Mouse (Mus musculus) NIH3T3 (cell line): Measurements from ENCODE around the gene Gpr39.
"Not testable (repeated sequence)": the region's sequence is repeated elsewhere in the genome, so short reads cannot be mapped to it uniquely, and the experiment has no call there.

ENCODE experiments used
- DNase-seq: peaks from one replicate; pipeline ENCODE4 v3.0.0-alpha.2; 2012; ENCODE audit warnings: low read depth

Gene Gpr39

GRCm38 (mm10) chr1:125676790-125677273 is at the start of gene Gpr39:
Gene Gpr39 (plus strand): TSS chr1:125676995.
- DNase-seq, result peak; percentile 8

- DNase-seq, result no peak
These were observed 37.1 kb upstream of the Gpr39 start for GRCm38 (mm10) chr1:125639501-125640253.

GRCm38 (mm10) chr1:125643643-125644042 is 33.2 kb upstream of the Gpr39 start:
- DNase-seq, result no peak

GRCm38 (mm10) chr1:125646816-125647215 is 30.0 kb upstream of the Gpr39 start:
- DNase-seq, result not testable (repeated sequence)

- peak; percentile 22 for DNase-seq
These were observed 28.8 kb upstream of the Gpr39 start for GRCm38 (mm10) chr1:125648011-125648410.

- no peak for DNase-seq
These were observed 27.7 kb upstream of the Gpr39 start for GRCm38 (mm10) chr1:125649056-125649455.

GRCm38 (mm10) chr1:125652836-125653594 is 23.8 kb upstream of the Gpr39 start:
- DNase-seq, result no peak

GRCm38 (mm10) chr1:125657416-125657815 is 19.4 kb upstream of the Gpr39 start:
- no peak for DNase-seq

GRCm38 (mm10) chr1:125660151-125660550 is 16.6 kb upstream of the Gpr39 start:
- DNase-seq, result no peak

- no peak for DNase-seq
These were observed 15.9 kb upstream of the Gpr39 start for GRCm38 (mm10) chr1:125660901-125661300.

- no peak for DNase-seq
These were observed 14.7 kb upstream of the Gpr39 start for GRCm38 (mm10) chr1:125662058-125662457.

GRCm38 (mm10) chr1:125662660-125663059 is 14.1 kb upstream of the Gpr39 start:
- no peak for DNase-seq

GRCm38 (mm10) chr1:125663104-125663503 is 13.7 kb upstream of the Gpr39 start:
- peak; percentile 15 for DNase-seq

GRCm38 (mm10) chr1:125665127-125665637 is 11.6 kb upstream of the Gpr39 start:
- DNase-seq, result no peak

GRCm38 (mm10) chr1:125669035-125669434 is 7.8 kb upstream of the Gpr39 start:
- no peak for DNase-seq

- no peak for DNase-seq
These were observed 1.6 kb upstream of the Gpr39 start for GRCm38 (mm10) chr1:125675186-125675585.

- no peak for DNase-seq
These were observed 491 bp downstream of the Gpr39 start for GRCm38 (mm10) chr1:125677286-125677685.

GRCm38 (mm10) chr1:125679522-125680077 is 2.8 kb downstream of the Gpr39 start:
- peak; percentile 8 for DNase-seq

- DNase-seq, result no peak
These were observed 7.6 kb downstream of the Gpr39 start for GRCm38 (mm10) chr1:125684423-125684822.

- DNase-seq, result no peak
These were observed 8.5 kb downstream of the Gpr39 start for GRCm38 (mm10) chr1:125685304-125685703.

- peak; percentile 29 for DNase-seq
These were observed 11.1 kb downstream of the Gpr39 start for GRCm38 (mm10) chr1:125687701-125688420.

GRCm38 (mm10) chr1:125693541-125693940 is 16.7 kb downstream of the Gpr39 start:
- DNase-seq, result no peak
